Mouse (Mus musculus): ENCODE data around the gene Frs3. TPM values are rescaled to one million over a fixed set of nuclear protein-coding genes. Genes with fewer than 3 reads are reported as not detected.

Frs3 gene
- polyA plus RNA-seq, 1 experiment from 2014 or later, result 5.5 TPM

- Histone ChIP-seq H3K9me3 (no peaks in the 10 kb centered on the region), H3K9ac (peak within 1 kb of the TSS; percentile 81), H3K4me3 (replicated peaks) (peak within 1 kb of the TSS; percentile 79), H3K4me1 (replicated peaks) (peaks cover 17% of the 10 kb centered on the region; the same call in 1 of the 2 replicates), H3K4me2 (replicated peaks) (peak within 1 kb of the TSS; percentile 95), H3K36me3 (no peaks in the 10 kb centered on the region), H3K27ac (peak within 1 kb of the TSS; percentile 71), H3K27me3 (replicated peaks) (no peaks in the 10 kb centered on the region; the same call in 1 of the 2 replicates)
- peak; percentile 94 for ATAC-seq
- WGBS, result under 1% methylated on average over 82 of the region's 82 CpGs
Observed at GRCm38 (mm10) chr17:47694503-47695336, 5.9 kb downstream of the Frs3 start, which contains the start of gene Prickle4. Gene Prickle4 (minus strand): TSS chr17:47694736.

DNA sequence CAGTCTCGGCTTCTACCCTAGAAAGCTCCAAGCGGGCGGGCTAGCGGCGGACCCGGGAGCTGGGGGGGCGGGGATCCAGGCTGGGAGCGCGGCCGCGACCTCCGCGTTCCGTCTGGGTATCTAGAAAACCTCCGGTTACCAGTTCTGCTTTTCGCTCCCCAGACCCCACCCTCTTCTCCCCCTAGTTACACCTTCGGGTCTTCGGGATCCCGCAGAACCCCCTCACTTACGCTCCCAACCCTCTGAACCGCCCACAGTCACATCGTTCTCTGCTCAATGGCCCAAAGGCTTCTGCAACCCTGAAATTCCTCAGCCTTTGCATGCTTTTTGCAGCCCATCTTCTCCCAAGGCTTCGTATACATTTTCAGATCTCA is 6.5 kb downstream of the Frs3 start:
- Histone ChIP-seq H3K9me3 (no peaks in the 10 kb centered on the region), H3K36me3 (0 out of 2 replicates have a peak, but pooled peaks cover 3% of the 10 kb centered on the region), H3K4me2 (replicated peaks) (peak overlapping the region; percentile 95), H3K4me1 (replicated peaks) (peaks cover 20% of the 10 kb centered on the region; the same call in 1 of the 2 replicates), H3K27ac (peak overlapping the region; percentile 61; the same call in 1 of the 2 replicates), H3K4me3 (replicated peaks) (peak overlapping the region; percentile 79), H3K9ac (peak overlapping the region; percentile 81), H3K27me3 (replicated peaks) (no peaks in the 10 kb centered on the region; the same call in 1 of the 2 replicates)
- no peak; the same call in 1 of the 2 replicates for ATAC-seq
- WGBS, result under 1% methylated on average over 23 of the region's 23 CpGs

- peaks cover 24% of the 10 kb centered on the region; the same call in 1 of the 2 replicates for H3K4me1 ChIP-seq (replicated peaks)
- H3K27me3 ChIP-seq (replicated peaks), result peaks cover 3% of the 10 kb centered on the region; the same call in 1 of the 2 replicates
- H3K9me3 ChIP-seq, result no peaks in the 10 kb centered on the region
- 0 out of 2 replicates have a peak, but pooled peaks cover 5% of the 10 kb centered on the region for H3K36me3 ChIP-seq
- ATAC-seq, result no peak
- no peak overlapping the region for H3K27ac ChIP-seq
- H3K9ac ChIP-seq, result no peak overlapping the region
- no peak overlapping the region for H3K4me3 ChIP-seq (replicated peaks)
- WGBS, result 88% methylated on average over 10 of the region's 10 CpGs
- no peak overlapping the region for H3K4me2 ChIP-seq (replicated peaks)
Observed at GRCm38 (mm10) chr17:47698156-47698555, 9.3 kb downstream of the Frs3 start.

DNA sequence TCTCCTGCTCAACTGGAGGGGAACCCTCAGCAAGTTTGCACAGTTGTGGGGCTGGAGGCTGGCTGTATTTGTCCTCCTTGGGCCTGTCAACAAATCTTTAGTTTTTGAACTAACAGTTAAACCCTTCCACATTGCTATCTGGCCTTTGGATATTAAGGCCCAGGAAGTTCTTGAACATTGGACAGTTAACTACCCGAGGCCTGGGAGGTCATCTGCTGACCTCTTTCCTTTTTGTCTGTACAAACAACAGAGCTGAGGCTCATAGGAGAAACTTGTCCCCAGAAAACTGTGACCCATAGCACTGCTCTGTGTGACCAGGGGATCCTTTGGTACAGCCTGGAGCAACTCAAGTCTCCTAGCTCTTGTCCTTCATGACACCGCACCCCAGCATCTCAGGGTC is 10.2 kb downstream of the Frs3 start:
- H3K9ac ChIP-seq, result no peak overlapping the region
- no peak overlapping the region for H3K27ac ChIP-seq
- H3K4me1 ChIP-seq (replicated peaks), result peaks cover 20% of the 10 kb centered on the region; the same call in 1 of the 2 replicates
- ATAC-seq, result no peak
- H3K27me3 ChIP-seq (replicated peaks), result 0 out of 2 replicates have a peak, but pooled peaks cover 4% of the 10 kb centered on the region
- H3K4me3 ChIP-seq (replicated peaks), result no peak overlapping the region
- H3K9me3 ChIP-seq, result no peaks in the 10 kb centered on the region
- H3K36me3 ChIP-seq, result 0 out of 2 replicates have a peak, but pooled peaks cover 5% of the 10 kb centered on the region
- H3K4me2 ChIP-seq (replicated peaks), result no peak overlapping the region
- WGBS, result 72% methylated on average over 2 of the region's 2 CpGs

- no peak overlapping the region for H3K27ac ChIP-seq
- no peak for ATAC-seq
- WGBS, result 69% methylated on average over 9 of the region's 9 CpGs
- no peak overlapping the region for H3K4me2 ChIP-seq (replicated peaks)
- H3K36me3 ChIP-seq, result 0 out of 2 replicates have a peak, but pooled peaks cover 5% of the 10 kb centered on the region
- 0 out of 2 replicates have a peak, but pooled peaks cover 4% of the 10 kb centered on the region for H3K27me3 ChIP-seq (replicated peaks)
- peaks cover 21% of the 10 kb centered on the region; the same call in 1 of the 2 replicates for H3K4me1 ChIP-seq (replicated peaks)
- H3K9ac ChIP-seq, result no peak overlapping the region
- H3K4me3 ChIP-seq (replicated peaks), result no peak overlapping the region
- no peaks in the 10 kb centered on the region for H3K9me3 ChIP-seq
Observed at GRCm38 (mm10) chr17:47701793-47702192, 13.0 kb downstream of the Frs3 start.

DNA sequence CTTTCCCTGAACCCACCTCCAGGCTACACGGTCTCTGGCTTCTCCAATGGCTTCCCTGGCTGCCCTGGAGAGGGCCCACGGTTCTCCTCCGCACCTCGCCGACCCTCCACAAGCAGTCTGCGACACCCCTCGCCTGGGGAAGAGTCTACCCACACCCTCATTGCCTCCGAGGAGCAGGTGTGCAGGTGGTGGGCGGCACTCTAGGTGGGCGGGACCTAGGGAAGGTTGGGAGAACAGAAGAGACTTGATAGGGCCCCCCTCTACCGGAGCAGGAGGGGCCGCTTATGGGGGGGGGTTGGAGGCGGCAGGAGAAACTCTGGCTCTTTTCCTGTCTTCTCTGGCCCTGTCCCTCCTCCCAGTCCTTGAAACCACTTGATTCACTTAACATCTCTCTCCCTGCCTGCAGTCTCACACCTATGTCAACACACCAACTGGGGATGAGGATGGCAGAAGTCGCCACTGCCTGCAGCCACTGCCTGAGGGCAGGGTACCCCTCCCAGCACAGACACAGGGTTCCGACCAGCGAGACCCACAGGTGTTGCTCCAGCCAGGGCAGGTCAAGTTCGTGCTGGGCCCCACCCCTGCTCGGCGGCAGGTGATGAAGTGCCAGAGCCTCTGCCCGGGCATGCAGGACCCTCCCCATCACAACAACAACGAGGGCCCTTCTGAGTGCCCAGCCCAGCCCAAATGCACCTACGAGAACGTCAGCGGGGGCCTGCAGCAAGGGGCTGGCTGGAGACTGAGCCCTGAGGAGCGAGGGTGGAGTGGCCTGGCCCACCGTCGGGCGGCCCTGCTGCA is 13.9 kb downstream of the Frs3 start:
- 0 out of 2 replicates have a peak, but pooled peaks cover 4% of the 10 kb centered on the region for H3K27me3 ChIP-seq (replicated peaks)
- H3K4me1 ChIP-seq (replicated peaks), result peaks cover 22% of the 10 kb centered on the region; the same call in 1 of the 2 replicates
- ATAC-seq, result no peak
- no peak overlapping the region for H3K4me2 ChIP-seq (replicated peaks)
- 43% methylated on average over 27 of the region's 28 CpGs for WGBS
- no peaks in the 10 kb centered on the region for H3K9me3 ChIP-seq
- H3K27ac ChIP-seq, result no peak overlapping the region
- no peak overlapping the region for H3K9ac ChIP-seq
- no peak overlapping the region for H3K4me3 ChIP-seq (replicated peaks)
- 0 out of 2 replicates have a peak, but pooled peaks cover 5% of the 10 kb centered on the region for H3K36me3 ChIP-seq

GRCm38 (mm10) chr17:47703556-47703955 is 14.7 kb downstream of the Frs3 start:
- H3K9me3 ChIP-seq, result no peaks in the 10 kb centered on the region
- 45% methylated on average over 20 of the region's 20 CpGs for WGBS
- peaks cover 22% of the 10 kb centered on the region; the same call in 1 of the 2 replicates for H3K4me1 ChIP-seq (replicated peaks)
- no peak overlapping the region for H3K4me2 ChIP-seq (replicated peaks)
- no peak for ATAC-seq
- no peak overlapping the region for H3K27ac ChIP-seq
- 0 out of 2 replicates have a peak, but pooled peaks cover 5% of the 10 kb centered on the region for H3K36me3 ChIP-seq
- 0 out of 2 replicates have a peak, but pooled peaks cover 4% of the 10 kb centered on the region for H3K27me3 ChIP-seq (replicated peaks)
- no peak overlapping the region for H3K9ac ChIP-seq
- H3K4me3 ChIP-seq (replicated peaks), result no peak overlapping the region

- Histone ChIP-seq H3K4me1 (replicated peaks) (peaks cover 15% of the 10 kb centered on the region; the same call in 1 of the 2 replicates), H3K27ac (no peak overlapping the region), H3K4me3 (replicated peaks) (no peak overlapping the region), H3K36me3 (0 out of 2 replicates have a peak, but pooled peaks cover 5% of the 10 kb centered on the region), H3K27me3 (replicated peaks) (0 out of 2 replicates have a peak, but pooled peaks cover 4% of the 10 kb centered on the region), H3K9me3 (no peaks in the 10 kb centered on the region), H3K4me2 (replicated peaks) (no peak overlapping the region), H3K9ac (no peak overlapping the region)
- ATAC-seq, result no peak
- WGBS, result 86% methylated on average over 4 of the region's 4 CpGs
Observed at GRCm38 (mm10) chr17:47704692-47705091, 15.9 kb downstream of the Frs3 start.

DNA sequence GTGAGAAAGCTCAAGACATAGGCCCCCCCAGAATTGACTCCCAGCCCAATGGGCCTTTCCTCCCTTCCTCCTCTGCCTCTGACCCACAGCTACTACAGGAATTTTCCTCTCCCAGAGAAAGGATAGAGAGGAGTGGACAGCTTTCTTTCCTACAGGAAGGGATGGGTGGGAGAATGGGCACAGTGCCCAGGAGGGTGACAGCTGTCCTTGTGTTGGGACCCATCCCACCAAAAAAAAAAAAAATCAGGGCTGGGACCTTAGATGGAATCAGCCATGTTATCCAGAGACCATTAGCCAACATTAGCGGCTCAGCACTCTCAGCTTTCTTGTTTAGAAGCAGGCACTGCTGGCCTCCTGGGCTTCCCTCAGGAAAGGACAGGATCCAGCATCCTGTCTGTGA is 17.4 kb downstream of the Frs3 start:
- Histone ChIP-seq H3K9me3 (no peaks in the 10 kb centered on the region), H3K36me3 (no peaks in the 10 kb centered on the region), H3K4me3 (replicated peaks) (no peak overlapping the region), H3K27me3 (replicated peaks) (0 out of 2 replicates have a peak, but pooled peaks cover 4% of the 10 kb centered on the region), H3K27ac (no peak overlapping the region), H3K9ac (no peak overlapping the region), H3K4me1 (replicated peaks) (0 out of 2 replicates have a peak, but pooled peaks cover 11% of the 10 kb centered on the region), H3K4me2 (replicated peaks) (no peak overlapping the region)
- no peak for ATAC-seq
- 54% methylated on average over 1 of the region's 1 CpGs for WGBS

- Histone ChIP-seq H3K4me1 (replicated peaks) (0 out of 2 replicates have a peak, but pooled peaks cover 14% of the 10 kb centered on the region), H3K4me2 (replicated peaks) (no peak overlapping the region), H3K9me3 (no peaks in the 10 kb centered on the region), H3K4me3 (replicated peaks) (no peak overlapping the region), H3K36me3 (no peaks in the 10 kb centered on the region), H3K9ac (no peak overlapping the region), H3K27ac (no peak overlapping the region), H3K27me3 (replicated peaks) (0 out of 2 replicates have a peak, but pooled peaks cover 3% of the 10 kb centered on the region)
- ATAC-seq, result no peak
- WGBS, result 59% methylated on average over 3 of the region's 3 CpGs
Observed at GRCm38 (mm10) chr17:47707961-47708360, 19.1 kb downstream of the Frs3 start.

DNA sequence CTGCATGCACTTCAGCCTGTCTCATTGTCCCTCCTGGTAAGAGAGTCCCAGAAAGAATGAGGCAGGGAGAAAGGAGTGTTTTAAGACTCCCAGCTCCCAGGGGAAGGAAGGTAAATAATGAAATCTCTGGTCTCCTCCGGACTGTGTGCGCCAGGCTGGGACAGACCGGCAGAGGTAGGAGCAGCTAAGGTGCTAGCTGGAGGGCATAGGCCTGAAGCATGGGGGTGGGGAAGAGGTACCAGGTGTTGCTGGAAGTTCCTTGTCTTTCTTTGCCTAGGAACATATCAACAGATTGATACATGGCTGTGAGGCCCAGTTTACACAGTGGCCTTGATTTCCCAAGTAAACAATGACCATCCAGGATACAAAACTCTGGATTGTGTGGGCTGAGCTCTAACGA is 20.1 kb downstream of the Frs3 start:
- no peak overlapping the region for H3K9ac ChIP-seq
- no peak for ATAC-seq
- no peak overlapping the region for H3K4me2 ChIP-seq (replicated peaks)
- 0 out of 2 replicates have a peak, but pooled peaks cover 10% of the 10 kb centered on the region for H3K4me1 ChIP-seq (replicated peaks)
- no peak overlapping the region for H3K4me3 ChIP-seq (replicated peaks)
- H3K9me3 ChIP-seq, result no peaks in the 10 kb centered on the region
- no peak overlapping the region for H3K27ac ChIP-seq
- H3K27me3 ChIP-seq (replicated peaks), result no peaks in the 10 kb centered on the region
- 60% methylated on average over 4 of the region's 4 CpGs for WGBS
- no peaks in the 10 kb centered on the region for H3K36me3 ChIP-seq

All from intestine, embryonic 15.5 days (tissue).